Mouse (Mus musculus) retina, adult 2 months (tissue): ENCODE results near the gene Faiml.

Source experiments
- DNase-seq: peaks from one replicate; pipeline ENCODE4 v3.0.0-alpha.2; 2012; ENCODE audit warnings: low read depth, low spot score

Gene Faiml

DNA sequence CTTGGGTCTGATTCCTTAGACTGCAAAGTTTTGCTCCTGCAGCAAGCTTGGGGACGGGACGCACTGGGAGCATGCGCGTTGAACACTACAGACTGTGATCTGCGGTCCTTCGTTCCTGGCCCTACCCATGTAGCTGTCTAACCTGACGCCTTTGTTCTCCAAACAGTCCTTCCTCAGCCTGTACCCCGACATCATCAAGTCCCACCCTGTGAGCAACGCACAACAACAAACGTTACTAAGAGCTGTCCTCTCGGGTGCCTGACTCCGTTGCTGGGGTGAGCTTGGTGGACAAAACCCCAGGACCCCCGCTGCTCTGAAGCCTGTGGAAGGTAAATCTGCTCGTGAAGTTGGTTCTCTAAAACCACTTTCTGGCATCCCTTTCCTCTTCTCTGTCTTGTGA is at the start of gene Faiml:
Gene Faiml, minus strand, starts transcription at position 101 of the 400 bp plus-strand sequence.
- no peak for DNase-seq

DNA sequence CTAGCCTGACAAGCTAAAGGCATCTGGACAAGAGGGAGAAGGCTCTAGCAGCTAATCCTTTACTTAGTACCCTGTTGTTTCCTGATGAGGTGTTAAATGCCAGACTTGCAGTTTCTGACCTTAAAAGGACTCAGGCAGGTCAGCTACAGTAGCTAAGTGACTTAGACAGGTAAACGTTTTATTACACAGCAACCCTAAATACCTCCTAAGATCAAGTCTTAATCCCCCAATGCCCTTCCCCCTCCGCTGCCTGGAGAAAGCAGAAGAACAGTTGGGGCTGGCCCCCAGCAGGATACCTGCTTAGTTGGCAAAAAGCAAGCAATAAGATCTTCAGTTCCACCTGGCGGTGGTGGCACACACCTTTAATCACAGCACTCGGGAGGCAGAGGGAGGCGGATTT is 21.9 kb upstream of the Faiml start:
- no peak for DNase-seq

DNA sequence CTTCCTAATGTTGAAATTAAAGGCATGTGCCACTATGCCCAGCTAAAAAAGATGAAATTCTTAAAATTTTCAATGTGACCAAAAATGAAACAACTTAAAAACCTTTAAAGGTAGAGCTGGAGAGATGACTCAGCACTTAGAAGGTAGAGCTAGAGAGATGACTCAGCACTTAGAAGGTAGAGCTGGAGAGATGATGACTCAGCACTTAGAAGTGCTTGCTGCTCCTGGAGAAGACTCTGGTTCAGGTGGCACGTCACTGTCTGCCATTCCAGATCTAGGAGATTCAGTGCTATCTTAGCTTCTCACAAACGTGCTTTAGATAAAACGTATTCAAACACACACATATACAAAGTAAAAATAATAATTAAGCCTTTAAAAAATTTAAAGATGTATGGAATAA is 19.8 kb upstream of the Faiml start:
- DNase-seq, result no peak

DNA sequence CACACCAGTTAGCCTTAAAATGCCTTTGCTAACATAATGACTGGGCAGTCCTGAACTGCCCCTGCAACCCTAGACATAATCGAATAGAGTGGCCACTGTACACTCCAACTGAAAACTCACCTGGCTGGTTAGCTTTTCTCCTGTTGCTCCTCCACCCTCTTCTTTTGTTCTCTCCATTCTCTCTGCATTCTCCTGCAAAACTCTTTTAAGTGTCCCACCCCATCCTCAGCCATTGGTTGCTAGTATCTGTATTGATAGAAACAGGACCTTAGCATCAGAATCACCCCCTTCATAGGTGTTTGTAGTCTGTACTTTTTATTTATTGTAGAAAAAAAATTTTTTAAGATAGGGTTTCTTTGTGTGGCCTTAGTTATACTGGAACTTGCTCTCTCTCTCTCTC is 19.2 kb upstream of the Faiml start:
- no peak for DNase-seq

DNA sequence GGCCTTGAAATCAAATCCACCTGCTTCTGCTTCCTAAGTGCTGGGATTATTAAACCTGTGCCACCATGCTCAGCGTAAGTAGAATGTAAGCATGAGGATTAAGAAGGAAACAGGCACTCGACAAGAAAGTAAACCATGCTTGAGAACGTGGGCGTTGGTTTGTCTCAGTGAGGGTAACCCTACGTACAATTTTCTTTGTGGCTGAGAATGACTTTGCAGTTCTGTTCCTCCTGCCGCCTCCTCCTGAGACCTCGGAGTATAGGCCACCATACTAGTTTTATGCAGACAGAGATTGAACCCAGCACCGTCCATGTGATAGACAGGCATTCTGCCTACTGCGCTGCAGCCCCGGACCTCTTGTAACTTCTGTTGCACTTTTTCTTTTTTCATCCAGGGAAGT is 16.8 kb upstream of the Faiml start:
- DNase-seq, result no peak

DNA sequence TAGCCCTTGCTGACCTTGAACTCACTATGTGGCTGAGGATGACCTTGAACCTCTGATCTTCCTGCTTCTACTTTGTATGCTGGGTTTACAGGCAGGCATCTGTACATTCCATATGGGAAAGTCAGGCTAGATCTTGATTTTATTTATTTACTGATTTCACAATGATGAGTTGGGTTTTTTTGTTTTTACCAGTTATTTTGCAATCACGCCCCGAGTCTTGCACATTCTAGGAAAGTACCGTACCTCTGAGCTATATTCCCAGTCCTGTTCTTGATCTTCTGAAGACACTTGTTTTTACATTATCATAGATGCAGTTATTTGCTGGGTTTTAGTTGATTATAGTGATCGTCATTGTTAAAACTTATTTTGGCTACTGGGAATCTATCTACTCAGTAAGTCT is 11.9 kb upstream of the Faiml start:
- DNase-seq, result no peak

DNA sequence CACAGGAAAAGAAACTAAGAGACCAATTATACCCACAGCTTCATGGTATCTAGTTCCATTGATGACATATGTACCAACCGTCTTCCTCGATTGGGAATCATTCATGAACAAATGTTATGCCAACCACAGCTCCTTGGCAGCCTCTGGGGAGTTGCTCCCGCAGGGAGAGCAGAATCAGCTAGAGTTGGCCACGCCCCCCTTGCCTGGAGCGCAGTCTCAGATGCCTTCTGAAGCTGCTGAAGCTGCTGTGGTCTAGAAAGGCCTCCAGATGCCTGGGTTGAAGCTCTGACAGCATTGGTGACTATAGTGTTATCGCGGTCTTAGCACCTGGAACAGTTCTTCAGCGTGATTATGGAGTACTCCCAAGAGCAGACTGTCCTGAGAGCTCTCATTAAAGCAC is 11.3 kb upstream of the Faiml start:
- no peak for DNase-seq

DNA sequence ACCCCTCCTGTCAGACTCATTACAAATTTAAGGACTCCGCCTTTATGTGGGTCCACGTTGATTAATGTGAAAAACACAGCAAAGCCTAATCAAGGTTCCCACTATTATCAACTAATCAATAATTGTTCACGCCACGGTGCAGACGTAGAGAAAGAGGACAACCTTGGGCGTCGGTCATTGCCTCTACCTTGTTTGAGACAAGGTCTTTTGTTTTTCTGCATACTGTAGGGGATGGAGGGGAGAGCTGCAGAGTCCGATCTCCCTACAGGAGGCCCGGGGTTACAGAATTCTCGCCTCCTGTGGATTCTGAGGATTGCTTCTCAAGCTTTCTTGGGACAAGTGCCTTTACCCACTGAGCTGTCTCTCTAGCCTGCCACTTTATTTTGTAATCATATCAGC is 6.9 kb upstream of the Faiml start:
- no peak for DNase-seq

DNA sequence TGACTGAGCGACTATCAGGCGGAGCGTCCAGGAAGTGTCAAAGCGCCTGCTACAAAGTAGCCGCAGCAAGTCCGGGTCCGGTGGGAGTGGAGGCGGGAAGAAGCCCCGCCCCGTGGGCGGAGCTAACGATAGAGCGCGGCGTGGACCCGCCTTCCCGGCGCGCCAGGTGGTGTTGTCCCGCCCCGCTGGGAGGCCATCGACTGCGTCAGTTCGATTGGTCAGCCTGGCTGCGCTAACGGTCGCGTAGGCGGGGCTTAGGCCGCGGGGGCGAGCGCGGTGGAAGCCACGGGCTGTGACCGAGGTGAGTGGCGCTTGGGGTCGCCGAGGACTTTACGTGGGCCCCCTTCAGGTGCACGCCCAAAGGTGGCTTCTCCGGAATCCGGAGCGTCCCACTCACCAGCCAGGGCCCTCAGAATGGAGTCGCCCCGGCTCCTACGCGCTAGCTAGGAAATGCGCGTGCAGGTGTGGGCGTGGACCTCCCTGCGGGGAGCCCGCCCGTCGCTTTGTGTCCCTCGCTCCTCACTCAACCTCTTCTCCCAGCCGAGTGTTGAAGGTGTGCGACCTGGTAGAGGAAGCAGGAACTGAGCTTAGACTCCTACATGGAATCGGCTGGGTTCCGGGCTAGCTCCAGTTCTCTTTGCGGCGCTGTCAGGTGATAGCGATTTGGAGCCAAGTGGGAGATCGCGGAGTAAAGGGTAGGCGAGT is 6.3 kb upstream of the Faiml start, which contains the start of gene Cep70:
Gene Cep70, plus strand, starts transcription at position 178 of the 705 bp plus-strand sequence.
- peak; percentile 91 for DNase-seq

DNA sequence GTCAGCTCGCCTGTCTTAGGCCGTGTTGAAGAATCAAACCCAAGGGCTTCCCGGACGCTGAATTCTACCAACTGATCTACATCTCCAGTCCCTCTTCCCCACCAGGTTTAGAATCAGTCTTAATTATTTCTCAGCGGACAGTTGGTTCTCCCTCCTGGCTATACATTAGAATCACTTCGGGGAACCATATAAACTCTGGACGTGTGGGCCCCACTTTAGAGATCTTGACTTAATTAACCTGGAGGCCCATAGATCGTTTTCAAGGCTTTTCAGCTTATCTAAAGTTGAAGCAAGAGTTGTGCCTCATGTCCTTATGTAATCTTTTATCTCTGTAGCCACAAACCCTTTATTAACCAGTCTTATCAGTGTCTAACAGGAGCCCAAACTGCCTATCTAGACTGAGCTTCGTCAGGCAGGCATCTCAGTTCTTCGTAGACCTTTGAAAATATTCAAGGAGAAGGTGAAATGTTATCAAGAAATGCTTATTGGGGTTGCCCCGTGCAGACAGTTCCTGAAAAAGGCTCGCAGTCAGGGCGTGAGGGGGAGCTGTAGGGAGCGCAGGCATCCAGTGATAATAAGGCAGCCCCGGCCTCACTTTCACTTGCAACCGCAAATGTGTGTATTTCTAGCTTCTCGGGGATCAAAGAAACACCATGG is 5.6 kb upstream of the Faiml start:
- DNase-seq, result peak; percentile 4

DNA sequence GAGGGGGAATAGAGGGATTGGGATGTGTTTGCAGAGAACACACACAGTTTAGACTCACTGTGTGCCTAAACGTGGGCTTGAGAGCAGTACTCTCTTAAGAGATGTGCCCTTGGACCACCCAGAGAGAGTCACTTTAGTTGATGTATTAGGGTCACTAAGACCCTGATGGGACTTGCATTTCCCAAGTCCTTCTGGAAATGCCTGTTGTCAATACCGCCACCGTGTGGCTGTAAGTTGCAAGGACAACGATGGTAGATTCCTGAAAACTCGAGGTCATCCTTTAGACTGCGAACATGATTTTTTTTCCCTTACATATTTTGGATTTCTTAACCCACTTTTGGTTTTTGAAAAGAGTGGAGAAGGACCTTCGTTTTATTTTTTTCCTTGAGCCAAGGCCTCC is 5.0 kb upstream of the Faiml start:
- peak; percentile 51 for DNase-seq

DNA sequence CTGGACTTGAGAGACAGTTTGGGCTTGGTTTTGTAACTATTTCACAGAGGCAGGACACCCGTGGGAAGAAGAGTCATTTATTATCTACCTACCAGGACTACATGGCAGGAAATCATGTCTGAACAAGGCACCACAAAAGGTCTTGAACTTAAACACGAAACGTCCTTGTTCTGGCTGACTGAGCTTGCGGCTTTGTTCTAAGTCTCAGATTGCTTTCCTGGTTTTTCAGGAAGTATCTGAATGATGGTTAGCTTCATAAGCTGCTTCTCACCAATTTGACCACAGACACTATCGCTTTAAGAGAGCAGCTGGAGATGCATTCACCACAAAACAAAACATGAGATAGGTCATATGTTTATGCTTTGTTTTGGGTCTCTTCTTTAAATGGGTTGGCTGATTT is 3.5 kb upstream of the Faiml start:
- DNase-seq, result no peak

DNA sequence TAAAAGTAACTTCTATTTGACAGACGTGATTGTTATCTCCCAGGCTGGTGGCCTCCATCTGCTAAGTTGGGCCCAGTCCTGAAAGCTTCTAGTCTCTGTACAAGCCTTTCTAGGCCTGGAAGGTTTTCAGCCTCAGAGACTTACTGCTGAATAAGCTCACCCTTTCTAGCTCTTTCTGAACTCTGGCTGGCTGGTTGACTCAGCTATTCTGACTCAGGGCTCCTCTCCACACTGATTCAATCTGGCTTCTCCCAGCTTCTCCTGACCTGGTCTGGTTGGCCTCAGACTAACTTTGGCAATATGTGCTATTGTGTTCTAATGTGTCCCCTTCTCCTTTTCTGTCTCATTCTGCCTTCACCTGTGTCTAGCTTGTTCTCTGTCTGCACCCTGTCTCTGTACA is 2.2 kb upstream of the Faiml start:
- DNase-seq, result no peak

DNA sequence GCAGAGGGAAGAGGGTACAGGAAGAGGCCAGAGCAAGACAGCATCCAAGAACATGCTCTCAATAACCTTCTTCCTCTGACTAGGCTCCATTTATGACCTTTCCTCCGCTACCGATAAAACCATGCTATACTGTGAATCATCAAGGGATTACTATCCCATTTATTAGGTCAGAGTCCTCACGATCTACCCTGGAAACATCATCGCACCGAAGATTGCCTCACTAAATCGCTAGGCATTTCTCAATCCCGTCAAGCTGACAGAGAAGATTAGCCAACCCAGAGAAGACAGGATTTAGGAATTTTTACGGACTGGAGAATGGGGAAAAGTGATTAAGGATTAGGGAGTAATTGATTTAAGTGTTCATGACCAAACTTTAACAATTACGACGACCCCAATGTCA is 1.2 kb upstream of the Faiml start:
- DNase-seq, result no peak

DNA sequence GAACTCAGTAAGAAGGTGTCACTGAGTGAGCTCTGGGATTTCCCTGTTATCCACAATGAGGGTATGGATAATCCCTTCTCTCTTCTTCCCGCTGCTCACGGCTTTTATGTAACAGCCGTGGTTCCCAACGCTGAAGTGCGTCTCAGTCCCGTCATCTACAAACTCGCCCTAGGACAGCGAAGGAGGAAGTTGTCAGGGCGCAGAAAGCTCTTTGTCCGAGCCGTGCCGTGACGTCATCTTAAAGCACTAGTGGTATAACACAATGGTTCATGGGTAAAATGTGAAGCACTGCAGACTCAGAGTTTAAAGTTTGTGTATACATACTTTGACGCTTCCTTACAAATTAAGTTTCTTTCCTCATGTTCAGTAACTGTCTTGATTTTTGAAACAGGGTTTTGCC is 7.6 kb downstream of the Faiml start:
- DNase-seq, result no peak

DNA sequence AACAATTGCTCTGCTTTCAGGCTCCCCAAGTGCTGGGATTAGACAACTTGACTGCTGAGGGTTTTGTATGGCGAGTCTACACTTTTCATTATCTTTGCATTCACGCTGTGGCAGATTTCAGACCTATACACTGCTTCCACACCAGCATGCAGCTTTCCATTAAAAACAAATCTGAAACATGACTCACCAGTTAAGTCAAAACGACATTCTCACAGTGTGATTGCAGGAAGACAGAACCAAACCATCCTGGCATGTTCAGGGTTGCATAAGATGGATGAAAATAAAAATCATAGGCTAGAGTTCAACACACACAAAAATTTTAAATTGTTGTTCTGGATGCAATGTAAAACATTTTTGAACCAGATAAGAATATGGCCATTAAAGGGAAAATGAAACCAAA is 12.5 kb downstream of the Faiml start:
- no peak for DNase-seq

DNA sequence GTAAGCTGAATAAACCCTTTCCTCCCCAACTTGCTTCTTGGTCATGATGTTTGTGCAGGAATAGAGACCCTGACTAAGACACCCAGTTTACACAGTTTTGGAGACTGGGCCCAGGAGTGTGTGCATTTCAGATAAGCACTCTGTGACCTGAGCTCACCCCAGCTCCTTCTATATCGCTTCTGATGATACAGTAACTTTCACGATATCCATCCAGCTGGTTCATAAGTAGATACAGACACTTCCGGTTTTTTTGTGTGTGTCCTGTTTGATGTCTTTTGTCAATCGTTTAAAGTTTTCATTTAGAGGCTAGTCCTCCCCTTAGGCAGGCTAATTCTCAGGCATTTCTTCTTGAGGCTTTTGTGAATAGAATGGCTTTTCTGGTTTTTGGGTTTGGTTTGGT is 15.4 kb downstream of the Faiml start:
- DNase-seq, result no peak

DNA sequence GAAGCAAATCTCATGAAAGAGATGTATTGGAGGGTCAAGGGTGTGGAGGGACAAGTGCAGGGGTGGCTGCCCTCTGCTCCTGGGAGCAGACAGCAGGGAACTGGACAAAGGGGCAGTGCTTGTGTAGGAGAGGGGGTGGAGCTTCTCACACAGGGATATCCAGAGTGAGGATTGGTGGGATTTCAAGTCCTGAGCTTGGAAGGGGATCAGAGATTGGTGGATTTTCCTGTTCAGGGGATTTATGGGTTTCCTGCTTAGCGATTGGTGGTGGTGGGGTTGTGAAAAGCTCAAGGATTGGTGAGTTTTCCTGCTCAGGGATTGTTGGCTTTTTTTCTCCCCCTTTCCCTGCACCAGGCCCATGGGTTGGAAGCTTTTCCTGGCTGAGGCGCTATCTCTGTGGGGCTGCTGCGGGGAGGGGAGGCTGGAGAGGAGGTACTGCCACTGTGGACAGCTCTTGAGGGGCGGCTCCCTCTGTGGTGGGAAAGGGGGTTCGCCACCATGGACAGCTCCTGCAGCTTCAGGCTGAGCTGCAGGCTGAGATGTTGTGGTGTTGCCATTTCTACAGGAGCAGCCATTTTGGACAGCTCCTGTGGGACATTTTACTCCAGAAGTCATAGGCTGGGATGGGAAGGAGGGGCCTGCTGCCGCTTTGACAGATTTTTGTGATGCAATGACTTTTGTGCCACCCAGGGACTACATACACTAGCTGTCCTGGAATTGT is 18.9 kb downstream of the Faiml start:
- no peak for DNase-seq

DNA sequence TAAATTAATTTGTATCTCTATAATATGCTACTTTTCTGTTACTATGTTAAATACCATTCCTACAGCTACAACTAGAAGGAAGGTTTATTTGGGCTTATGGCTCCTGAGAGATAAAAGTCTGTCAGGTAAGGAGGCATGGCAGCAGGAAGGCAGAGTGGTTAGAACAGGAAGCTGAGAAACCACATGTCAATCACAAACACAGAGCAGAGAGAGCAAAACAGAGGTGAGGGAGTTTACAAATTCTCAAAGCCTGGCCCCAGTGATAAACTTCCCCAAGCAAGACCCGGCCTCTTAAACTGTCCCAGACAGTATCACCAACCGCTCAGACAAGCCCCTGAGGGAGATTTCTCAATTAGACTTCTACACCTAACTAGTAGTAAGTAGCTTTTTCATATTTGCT is 20.9 kb downstream of the Faiml start:
- DNase-seq, result no peak

DNA sequence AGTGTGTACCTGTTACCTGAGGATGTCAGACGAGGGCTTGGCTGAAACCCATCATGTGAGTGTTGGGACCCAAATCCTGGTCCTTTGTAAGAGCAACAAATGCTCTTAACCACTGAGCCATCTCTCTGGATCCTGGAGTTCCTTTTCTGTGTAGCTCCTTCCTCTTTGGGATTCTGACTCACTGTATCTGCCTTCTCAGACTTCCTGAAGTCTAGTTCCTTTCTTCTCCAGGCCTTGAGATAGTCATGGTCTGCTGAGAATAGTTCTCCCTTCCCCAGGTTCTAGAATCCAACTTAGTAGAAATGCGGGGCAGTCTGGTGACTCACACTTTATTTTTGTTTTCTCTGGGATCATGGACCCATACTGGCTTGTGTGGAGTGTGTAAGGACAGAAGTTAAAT is 24.4 kb downstream of the Faiml start:
- DNase-seq, result no peak

DNA sequence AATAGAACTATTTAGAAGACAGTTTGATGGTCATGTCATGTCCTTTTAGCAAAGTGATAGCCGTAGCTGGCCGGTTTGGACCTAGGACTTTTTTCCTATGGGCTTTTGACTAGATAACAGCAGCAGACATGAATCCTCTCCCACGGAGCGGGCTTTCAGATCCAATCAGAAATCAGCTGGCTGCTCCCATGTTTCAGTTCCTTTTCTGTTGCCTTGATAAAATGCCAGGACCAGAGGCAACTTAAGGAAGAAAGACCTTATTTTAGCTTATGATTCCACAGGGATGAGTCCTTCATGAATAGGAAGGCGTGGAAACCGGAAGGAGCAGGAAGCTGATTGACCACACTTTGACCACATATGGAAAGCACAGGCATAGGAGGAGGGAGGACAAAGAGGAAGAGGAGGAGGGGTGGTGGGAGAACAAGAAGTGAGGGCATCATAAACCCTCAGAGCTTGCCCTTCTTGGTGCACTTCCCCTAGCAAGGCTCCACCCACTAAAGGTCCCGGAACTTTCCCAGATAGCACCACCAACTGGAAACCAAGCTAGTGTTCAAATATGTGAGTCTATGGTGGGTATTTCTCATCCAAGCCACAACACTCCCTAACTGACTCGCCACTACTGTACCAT is 53.9 kb downstream of the Faiml start:
- no peak for DNase-seq

DNA sequence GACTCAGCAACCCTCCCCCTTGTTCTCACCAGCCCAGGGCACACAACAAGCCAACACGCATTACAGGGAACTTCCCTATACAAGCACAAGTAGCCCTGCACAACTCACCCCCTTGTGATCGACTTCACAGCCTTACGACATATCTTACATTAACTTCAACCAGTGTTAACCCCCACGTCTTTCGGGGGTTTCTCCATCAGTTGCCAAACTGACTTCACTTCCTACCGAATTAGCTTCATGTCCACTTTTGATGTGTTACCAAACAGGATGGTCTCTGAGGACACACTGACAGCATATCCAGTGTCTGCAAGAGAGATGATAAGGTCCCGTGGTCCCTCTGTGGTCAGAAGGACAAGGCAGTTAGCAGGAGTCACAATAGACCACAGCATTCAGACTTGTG is 54.9 kb downstream of the Faiml start:
- no peak for DNase-seq

DNA sequence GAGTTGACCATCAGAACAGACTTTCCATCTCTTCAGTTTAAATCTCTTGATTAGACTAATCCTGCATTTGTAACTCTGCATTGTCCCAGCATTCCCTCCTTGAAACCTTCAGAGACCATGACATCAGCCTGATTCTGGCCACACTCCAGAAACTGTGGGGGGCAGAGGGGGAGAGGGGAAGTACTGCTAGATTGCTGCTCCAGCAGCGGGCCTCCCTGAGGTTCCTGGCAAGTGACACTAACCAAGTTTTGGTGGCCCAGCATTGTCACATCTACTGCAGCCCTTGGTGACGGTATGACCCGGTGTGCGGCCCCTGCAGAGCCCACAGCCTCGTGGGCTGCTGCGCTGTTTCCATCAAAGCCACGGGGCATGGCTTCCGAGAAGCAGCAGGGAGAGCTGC is 56.8 kb downstream of the Faiml start:
- no peak for DNase-seq
